Mouse (Mus musculus): ENCODE results near the gene Zc3h7b.

Gene Zc3h7b

DNA sequence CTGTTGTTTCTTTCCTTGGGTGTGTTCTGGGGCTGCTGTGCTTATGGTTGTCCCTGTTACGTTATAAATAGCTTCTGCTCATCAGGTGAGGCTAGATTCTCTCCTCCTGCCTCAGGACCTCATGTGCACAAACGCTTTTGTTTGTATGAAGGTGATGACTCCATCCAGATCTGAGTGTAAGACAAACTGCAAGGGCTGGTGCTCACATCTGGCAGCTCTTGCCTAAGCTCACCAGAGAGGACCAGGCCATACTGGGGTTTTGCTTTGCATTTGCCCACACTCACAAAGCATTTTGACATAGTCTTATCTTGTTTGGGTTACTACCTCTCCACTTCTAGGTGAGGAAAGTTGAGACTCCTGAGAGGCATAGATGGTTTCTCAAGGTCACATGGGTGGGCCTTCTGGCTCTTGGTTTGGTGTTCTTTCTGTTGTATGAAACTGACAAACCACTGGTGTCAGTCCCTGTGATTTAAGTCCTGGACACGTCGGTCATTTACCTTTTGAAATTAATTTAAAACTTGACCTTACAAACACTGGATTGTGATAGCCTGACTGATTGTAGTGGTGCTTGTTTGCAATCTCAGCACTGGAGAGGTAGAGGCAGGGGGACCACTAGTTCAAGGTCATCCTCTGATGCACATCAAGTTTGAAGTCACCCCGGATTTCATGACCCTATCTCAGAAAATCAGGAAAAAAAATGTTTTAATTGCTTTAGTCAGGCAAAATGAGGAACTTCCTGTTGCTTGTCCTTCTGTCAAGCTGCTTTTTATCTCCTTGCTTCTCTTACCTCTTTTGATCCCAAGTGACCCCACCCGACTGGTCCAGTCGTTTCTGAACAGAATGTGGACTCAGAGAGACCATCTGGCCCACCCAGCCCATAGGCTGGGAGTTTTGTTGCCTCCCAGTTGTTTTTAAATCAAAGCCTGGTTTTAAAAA is 68.1 kb downstream of the Zc3h7b start:
- POLR2A ChIA-PET = interaction anchor here in 3 of 4 experiments (0.6 to 3.6 kb wide), 13 partner anchors 10 to 334 kb away, joined by 3 to 44 read pairs (median 9); partner anchors contain the start of genes Polr3h (in 1 of the 3), Srebf2 (in 1 of the 3), Tef (in 1 of the 3) and Tob2 (in 1 of the 3)
- CTCF ChIA-PET = interaction anchor here in 2 of 4 experiments (0.5 to 2.7 kb wide), 3 partner anchors 18 to 448 kb away, joined by 3 to 13 read pairs (median 3); no protein-coding TSS in a partner anchor

DNA sequence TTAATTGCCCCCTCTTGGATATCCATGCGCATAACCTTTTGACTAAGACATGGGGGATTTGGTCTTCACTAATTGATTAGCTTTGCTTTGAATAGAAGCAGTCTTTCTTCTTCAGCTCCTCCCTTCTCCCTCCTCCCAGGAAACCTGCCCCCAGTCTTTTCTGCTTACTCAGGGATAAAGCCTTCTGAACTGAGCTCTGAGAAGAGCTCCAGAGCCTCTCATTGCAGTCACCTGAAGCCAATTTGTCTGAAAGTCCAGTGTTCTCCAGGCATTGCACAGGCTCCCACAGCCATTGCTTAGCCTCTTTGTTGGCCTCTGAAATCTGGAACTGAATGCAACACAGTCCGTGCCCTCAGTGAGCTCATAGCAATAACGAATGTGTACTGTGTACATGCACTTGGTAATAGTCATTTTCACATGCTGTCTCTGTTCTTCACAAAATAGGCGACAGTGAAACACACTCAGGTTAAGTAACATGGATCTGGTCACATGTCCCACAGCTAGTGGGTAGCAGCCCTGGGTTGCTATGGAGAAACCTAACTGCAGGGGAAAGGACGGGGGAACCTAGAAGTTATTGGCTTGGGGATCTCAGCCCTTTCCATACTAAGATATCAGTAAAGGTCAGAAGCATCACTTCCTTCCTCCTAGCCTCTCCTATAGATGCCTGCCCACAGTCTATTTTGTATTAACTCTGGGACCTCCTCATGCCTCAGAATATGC is 69.3 kb downstream of the Zc3h7b start:
- CTCF ChIA-PET = no interaction called here

DNA sequence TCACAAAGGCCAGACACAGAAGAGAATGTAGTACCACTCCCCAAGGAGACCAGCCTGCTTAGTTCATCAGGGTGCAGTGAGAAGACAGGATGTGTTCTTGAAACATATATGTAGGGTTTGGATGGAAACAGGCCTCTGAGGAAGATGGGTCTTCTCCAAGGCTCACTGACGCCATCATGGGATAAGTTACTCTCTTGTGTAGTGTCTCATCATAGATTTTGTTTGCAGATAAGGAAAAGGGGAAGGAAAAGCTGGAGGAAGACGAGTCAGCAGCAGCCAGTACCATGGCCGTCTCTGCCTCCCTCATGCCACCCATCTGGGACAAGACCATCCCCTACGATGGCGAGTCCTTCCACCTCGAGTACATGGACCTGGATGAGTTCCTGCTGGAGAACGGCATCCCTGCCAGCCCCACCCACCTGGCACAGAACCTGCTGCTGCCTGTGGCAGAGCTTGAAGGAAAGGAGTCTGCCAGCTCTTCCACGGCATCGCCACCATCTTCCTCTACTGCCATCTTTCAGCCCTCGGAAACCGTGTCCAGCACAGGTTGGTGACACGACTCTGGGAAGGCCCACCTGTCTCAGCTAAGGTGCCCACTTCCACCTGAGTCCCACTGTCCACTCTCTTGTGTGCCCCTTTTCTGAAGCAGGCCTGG is 70.0 kb downstream of the Zc3h7b start:
- CTCF ChIA-PET = no interaction called here
- POLR2A ChIA-PET = interaction anchor here in 2 of 4 experiments (1.0 to 1.8 kb wide), 4 partner anchors 12 to 292 kb away, joined by 3 to 5 read pairs (median 4); partner anchors contain the start of gene Tef (in 1 of the 2)

More for the DNA sequence above, 69.3 kb downstream of the Zc3h7b start:
- POLR2A ChIA-PET = interaction anchor here in 2 of 4 experiments (0.5 to 1.8 kb wide), 9 partner anchors 10 to 291 kb away, joined by 3 to 5 read pairs (median 3); partner anchors contain the start of gene Tef (in 1 of the 2)

DNA sequence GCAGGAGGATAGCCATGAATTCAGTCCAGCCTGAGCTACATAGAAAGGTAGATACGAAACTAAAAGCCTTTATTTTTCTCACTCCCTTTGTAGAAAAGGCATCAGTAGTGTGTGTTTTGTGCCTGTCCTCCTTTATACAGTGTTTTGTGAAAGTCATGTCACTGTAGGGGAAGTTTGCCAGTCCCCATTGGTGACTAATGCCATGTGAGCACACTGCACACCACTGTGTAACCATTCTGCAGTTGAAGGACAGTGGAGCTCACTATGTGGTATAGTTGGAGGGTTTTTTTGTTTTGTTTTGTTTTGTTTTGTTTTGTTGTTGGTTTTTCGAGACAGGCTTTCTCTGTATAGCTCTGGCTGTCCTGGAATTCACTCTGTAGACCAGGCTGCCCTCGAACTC is 73.5 kb downstream of the Zc3h7b start:
- CTCF ChIA-PET = interaction anchor here in 1 of 4 experiments (1.5 kb wide), 1 partner anchor 13 kb away, joined by 4 read pairs; no protein-coding TSS in a partner anchor
- POLR2A ChIA-PET = interaction anchor here in 2 of 4 experiments (1.2 to 2.0 kb wide), 4 partner anchors 12 to 26 kb away, joined by 3 to 10 read pairs (median 5); no protein-coding TSS in a partner anchor

DNA sequence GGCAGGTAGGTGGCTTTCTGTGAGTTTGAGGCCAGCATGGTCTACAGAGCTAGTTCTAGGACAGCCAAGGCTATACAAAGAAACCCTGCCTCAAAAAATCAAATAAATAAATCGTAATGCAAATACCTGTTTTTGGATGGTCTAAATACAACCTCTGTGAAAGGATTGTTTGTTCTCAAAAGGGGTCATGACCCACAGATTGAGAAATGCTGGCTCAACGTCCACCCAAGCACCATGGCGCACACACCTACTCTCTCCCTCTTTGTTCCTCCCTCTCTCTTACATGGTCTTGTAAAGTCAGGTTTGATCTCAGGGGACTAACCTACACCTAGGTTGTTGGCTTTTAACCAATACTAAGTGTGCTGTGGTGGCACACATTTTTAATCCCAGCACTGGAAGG is 77.8 kb downstream of the Zc3h7b start:
- ChIA-PET POLR2A (interaction anchor here in 2 of 4 experiments (0.6 to 1.7 kb wide), 4 partner anchors 9 to 142 kb away, joined by 3 to 4 read pairs (median 4); no protein-coding TSS in a partner anchor), CTCF (interaction anchor here in 2 of 4 experiments (0.6 to 1.2 kb wide), 2 partner anchors 9 to 260 kb away, joined by 3 to 6 read pairs; no protein-coding TSS in a partner anchor)

DNA sequence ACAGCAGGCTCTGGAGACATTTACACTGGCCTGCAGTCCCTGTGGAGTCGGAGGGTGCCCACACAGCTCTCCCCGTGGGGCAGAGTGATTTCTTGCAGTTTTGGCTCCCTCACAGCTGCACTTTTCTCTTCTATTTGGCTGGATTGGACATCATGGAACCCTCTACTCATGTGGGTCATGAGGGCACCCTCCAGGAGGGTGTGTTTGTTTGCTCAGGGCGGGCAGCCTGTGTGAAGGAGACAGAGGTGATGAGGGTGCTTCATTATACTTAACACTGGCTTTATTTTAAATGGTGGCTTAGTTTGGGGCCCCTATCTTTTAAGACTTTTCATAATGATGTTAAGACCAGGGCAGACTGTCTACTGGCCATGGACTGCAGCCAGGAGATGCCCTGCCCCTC is 80.0 kb downstream of the Zc3h7b start:
- ChIA-PET POLR2A (interaction anchor here in 2 of 4 experiments (1.0 to 1.7 kb wide), 5 partner anchors 11 to 15 kb away, joined by 3 to 4 read pairs (median 3); no protein-coding TSS in a partner anchor), CTCF (interaction anchor here in 1 of 4 experiments (1.1 kb wide), 1 partner anchor 80 kb away, joined by 3 read pairs; no protein-coding TSS in a partner anchor)

DNA sequence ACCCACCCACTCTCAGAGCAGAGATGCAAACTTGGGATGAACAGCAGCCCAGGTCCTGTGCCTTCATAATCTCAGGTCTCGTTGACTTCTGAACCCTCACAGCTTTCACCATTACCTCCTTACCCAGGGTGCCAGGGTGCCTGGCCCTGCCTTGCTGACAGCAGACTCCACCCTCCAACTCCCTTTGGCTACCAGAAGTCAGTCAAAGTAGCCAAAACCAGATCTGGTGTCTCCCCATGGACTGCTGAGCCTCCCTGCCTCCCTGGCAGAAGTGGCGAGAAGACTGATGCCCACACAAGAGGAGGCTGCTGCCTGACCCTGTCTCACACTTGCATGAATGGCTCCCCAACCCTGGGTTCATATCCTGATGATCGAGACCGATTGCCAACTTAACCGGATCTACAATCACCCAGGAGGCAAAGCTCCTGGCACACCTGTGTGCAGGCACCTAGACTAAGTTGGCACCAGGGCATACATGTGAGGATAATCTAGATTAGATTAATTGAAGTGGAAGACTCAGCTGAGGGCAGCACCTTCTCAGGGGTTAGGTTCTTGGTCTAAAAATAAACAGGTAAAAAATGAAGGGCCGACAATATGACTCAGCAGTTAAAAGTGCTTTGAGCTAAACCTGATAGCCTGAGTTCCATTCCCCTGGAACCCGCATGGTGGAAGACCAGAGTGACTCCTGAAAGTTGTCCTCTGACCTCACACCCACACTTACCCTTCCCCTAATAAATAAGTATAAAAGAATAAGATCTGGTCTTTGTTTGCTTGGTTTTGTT is 83.8 kb downstream of the Zc3h7b start:
- ChIA-PET CTCF (interaction anchor here in 1 of 4 experiments (0.7 kb wide), 1 partner anchor 515 kb away, joined by 3 read pairs; no protein-coding TSS in a partner anchor), POLR2A (interaction anchor here in 3 of 4 experiments (0.6 to 1.4 kb wide), 3 partner anchors 17 to 63 kb away, joined by 3 to 4 read pairs (median 4); no protein-coding TSS in a partner anchor)

DNA sequence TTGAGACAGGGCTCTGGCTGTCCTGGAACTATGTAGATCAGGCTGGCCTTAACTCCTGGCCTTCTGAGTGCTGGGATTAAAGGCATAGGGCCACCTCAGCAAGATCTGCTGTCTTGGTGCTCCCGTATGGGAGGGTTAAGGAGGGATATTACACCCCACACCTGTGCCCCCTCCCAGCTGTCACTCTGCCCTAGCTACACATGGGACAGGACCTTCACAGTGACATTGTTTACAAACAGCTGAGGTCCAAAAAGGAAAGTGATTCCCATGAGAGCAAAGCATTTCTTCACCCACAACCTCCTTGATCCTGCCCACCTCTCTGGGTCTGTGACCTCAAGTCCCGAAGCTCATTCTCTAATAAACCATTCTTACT is 84.3 kb downstream of the Zc3h7b start:
- POLR2A ChIA-PET = interaction anchor here in 2 of 4 experiments (1.0 to 2.8 kb wide), 3 partner anchors 18 to 29 kb away, joined by 4 to 18 read pairs (median 4); partner anchors contain the start of gene Tob2 (in 1 of the 2)
- CTCF ChIA-PET = interaction anchor here in 1 of 4 experiments (0.7 kb wide), 1 partner anchor 516 kb away, joined by 3 read pairs; no protein-coding TSS in a partner anchor

DNA sequence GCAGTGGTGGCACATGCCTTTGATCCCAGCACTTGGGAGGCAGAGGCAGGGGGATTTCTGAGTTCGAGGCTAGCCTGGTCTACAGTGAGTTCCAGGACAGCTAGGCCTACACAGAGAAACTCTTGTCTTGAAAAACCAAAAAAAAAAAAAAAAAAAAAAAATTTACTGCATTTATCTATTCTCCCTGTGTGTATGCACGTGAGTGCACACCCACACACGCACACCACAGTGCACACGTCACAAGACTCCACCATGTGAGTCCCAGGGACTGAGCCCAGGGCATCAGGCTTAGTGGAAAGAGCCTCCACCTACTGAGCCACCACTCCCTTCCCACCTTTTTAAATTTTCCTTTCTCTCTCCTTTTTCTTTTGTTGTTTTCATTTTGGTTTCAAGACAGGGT is 85.7 kb downstream of the Zc3h7b start:
- CTCF ChIA-PET = interaction anchor here (0.6 to 2.9 kb wide), 68 partner anchors 8 to 1534 kb away, joined by 3 to 53 read pairs (median 5); partner anchors contain the start of genes Aco2 (in 1 of the 4), Csdc2 (in 1 of the 4), L3mbtl2 (in 1 of the 4) and Phf5a (in 1 of the 4)
- POLR2A ChIA-PET = interaction anchor here (0.6 to 2.8 kb wide), 65 partner anchors 8 to 351 kb away, joined by 3 to 18 read pairs (median 5); partner anchors contain the start of genes Phf5a (in 3 of the 4), Polr3h (in 3 of the 4), Aco2 (in 2 of the 4) and Csdc2 (in 2 of the 4)

DNA sequence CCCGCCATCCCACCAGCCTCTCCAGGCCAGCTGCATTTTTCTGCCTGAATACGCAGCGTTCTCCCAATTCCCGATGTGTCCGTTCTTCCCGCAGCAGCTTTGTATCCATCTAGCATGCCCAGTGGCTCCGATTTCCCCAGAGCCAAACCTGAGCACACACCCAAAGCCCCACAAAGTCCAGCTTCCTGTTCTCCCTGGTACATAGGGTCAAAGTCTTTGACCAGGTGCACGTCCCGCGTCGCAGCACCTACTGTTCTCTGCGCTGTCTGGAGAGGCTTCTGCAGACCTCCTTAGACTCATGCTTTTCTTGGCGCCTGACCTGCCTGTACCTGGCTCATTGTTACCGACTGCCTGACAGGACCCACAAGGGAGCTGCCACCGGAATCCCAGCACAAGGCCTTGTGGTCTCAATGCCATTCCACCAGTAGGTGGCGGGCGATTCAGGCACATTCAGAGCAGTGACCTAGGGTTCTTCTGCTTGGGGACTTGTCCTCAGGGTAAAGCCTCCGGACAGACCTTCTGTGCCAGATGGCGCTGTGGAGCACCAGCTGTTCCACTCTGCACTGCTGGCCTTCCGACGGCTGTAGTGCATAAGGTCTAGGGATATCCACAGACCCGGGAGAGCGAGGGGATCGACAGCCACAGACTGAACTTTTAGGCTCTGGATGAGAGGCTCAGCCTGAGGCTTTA is 86.4 kb downstream of the Zc3h7b start:
- CTCF ChIA-PET = interaction anchor here (0.5 to 2.9 kb wide), 123 partner anchors 8 to 1660 kb away, joined by 3 to 53 read pairs (median 4); partner anchors contain the start of genes Polr3h (in 2 of the 4), Tef (in 2 of the 4), Aco2 (in 1 of the 4) and Chadl (in 1 of the 4)
- POLR2A ChIA-PET = interaction anchor here (0.6 to 2.8 kb wide), 80 partner anchors 8 to 351 kb away, joined by 3 to 18 read pairs (median 4); partner anchors contain the start of genes Phf5a (in 3 of the 4), Polr3h (in 3 of the 4), Aco2 (in 2 of the 4) and Csdc2 (in 2 of the 4)

DNA sequence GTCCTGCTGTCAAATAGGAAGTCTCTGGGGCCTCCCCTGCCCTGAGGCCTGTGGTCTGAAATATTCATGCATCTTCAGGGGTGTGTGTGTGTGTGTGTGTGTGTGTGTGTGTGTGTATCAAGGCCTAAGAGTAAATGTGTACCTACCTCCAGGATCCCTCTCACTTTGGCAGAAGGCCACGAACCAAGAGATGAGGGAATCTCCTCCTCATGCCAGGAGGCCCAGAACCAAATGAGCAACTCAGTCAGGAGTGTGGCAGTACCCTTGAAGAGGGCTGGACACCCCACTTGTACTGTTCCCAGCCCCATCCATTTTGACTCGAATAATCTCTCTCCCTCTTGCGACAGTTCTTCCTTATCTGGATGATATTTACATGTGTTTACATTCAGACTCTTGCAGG is 87.4 kb downstream of the Zc3h7b start:
- ChIA-PET POLR2A (interaction anchor here (0.6 to 1.9 kb wide), 6 partner anchors 19 to 269 kb away, joined by 3 to 10 read pairs (median 5); partner anchors contain the start of gene Tef (in 1 of the 4)), CTCF (interaction anchor here (0.6 to 2.9 kb wide), 15 partner anchors 8 to 358 kb away, joined by 3 to 43 read pairs (median 11); partner anchors contain the start of gene Pmm1 (in 1 of the 4))

DNA sequence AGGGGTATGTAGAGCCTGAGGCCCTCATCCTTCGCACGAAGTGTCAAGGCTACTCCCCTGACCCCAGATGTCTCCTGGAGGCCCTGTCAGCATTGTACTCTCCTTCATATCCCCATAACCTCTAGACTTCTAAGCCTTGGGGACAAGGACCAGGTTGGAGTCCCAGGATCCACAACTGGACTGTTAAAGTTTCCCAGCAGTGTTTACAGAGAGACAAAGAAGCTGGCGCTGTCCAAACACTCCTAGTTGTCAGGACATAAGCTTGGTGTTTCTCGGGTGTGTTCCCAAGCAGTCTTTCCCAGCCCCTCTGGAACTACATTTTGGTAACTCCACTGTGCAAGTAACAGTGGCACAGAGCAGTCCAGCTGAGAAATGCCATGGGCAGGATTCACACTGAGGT is 88.6 kb downstream of the Zc3h7b start:
- POLR2A ChIA-PET = interaction anchor here in 3 of 4 experiments (0.5 to 3.3 kb wide), 10 partner anchors 10 to 78 kb away, joined by 3 to 19 read pairs (median 6); partner anchors contain the start of genes Aco2 (in 1 of the 3), Phf5a (in 1 of the 3) and Tef (in 1 of the 3)
- CTCF ChIA-PET = interaction anchor here in 3 of 4 experiments (0.5 to 2.1 kb wide), 8 partner anchors 12 to 333 kb away, joined by 3 to 8 read pairs (median 3); no protein-coding TSS in a partner anchor

DNA sequence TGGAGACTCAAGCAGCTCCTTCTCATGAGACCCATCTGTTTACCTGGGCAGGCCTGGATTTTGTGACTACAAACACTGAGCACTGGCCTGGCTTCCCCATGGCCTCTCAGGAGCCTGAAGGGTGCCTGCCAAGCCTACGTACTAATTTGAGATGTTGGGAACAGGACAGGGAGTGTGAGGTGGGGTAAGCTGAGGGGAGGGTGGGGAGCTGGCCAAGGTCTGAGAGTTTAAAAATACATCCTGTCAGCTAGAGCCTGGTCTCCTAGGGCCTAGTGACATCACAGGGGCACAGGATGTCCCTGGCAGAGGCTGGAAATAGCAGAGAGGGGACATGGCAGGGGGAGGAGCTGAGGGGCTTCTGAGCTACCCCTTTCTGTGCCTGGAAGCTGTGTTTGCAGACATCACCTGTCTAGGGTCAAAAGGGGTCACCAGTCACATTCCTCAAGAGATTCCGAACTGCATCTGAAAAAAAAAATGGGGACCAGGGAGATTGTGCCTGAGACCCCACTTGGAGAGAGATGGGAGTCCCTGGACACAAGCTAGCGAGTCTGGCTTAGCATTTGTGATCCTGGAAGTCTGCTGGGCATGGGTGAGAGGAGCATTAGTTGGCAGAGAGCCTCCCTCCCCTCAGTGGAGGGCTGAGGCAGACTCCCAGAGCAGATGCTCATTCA is 89.4 kb downstream of the Zc3h7b start:
- POLR2A ChIA-PET = interaction anchor here in 3 of 4 experiments (0.6 to 6.3 kb wide), 11 partner anchors 9 to 77 kb away, joined by 3 to 55 read pairs (median 8); partner anchors contain the start of genes Aco2 (in 1 of the 3), Phf5a (in 1 of the 3), Tef (in 1 of the 3) and Tob2 (in 1 of the 3)
- CTCF ChIA-PET = interaction anchor here (0.5 to 2.1 kb wide), 12 partner anchors 11 to 453 kb away, joined by 3 to 8 read pairs (median 3); no protein-coding TSS in a partner anchor

Data from embryonic stem cell, embryonic (primary cell).